26 mouse cellular contexts compared by ENCODE assay signal in the genomic region with DNA sequence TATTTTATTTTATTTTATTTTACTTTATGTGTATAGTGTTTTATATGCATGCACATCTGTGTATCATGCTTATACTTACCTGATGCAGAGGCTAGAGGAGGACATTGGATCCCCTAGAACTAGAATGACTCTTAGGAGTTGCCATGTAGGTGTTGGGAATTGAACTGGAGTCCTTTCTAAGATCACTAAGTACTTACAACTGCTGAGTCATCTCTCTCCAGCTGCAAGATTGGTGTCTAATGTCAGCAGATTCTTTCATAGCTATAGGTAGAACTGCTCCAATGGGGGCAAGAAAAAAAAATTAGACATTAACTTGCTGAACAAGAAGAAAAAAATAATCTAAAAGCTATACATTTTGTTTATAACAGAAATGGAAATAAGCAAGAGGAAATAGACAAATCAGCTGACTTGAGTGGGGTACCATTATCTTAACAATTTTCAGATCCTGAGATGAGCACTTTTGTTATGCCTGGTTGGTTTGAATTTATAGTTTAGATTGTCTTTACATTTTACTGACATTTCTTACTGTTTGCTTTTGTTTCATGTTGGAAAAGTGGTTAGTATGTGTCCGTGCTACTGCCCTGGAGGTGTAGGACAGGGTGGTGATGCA.
"Had no signal": no experiment of that assay in that cellular context is flagged by ENCODE, and none has a peak within 500 bp of the region (broad histone marks: within the 10 kb centered on the region; RNA-seq: fewer than 3 reads in every experiment).

No protein-coding gene starts in this region.

- DNase-seq: gastrocnemius, adult 2 months; gastrocnemius, postnatal 10 days; gastrocnemius, postnatal 25 days; heart, adult 18-20 months; heart, postnatal 14 days; heart, postnatal 36 days; kidney, adult 11 months; kidney, adult 2 months; kidney, adult 9 months; kidney, postnatal 14 days; kidney, postnatal 36 days; layer of hippocampus, adult 9-11 months; layer of hippocampus, postnatal 36 days; left cerebral cortex, postnatal 4 days had no signal

- ATAC-seq: hindbrain, postnatal 0 days; intestine, embryonic 16.5 days had no signal

- H3K27me3 ChIP-seq: heart, embryonic 13.5 days; heart, embryonic 15.5 days; hindbrain, embryonic 13.5 days; hindbrain, embryonic 15.5 days; kidney, embryonic 15.5 days; limb, embryonic 13.5 days; limb, embryonic 15.5 days had no signal

- H3K4me2 ChIP-seq: heart, embryonic 11.5 days; heart, embryonic 13.5 days; heart, embryonic 15.5 days; hindbrain, embryonic 13.5 days; hindbrain, embryonic 15.5 days; kidney, embryonic 15.5 days; limb, embryonic 13.5 days; limb, embryonic 15.5 days had no signal

- H3K4me3 ChIP-seq: gastrocnemius, adult 2 months; heart, embryonic 13.5 days; heart, embryonic 15.5 days; hindbrain, embryonic 13.5 days; hindbrain, embryonic 15.5 days; kidney, embryonic 15.5 days; limb, embryonic 13.5 days; limb, embryonic 15.5 days had no signal

- H3K9me3 ChIP-seq: heart, embryonic 13.5 days; heart, embryonic 15.5 days; hindbrain, embryonic 13.5 days; hindbrain, embryonic 15.5 days; kidney, embryonic 15.5 days; limb, embryonic 13.5 days; limb, embryonic 15.5 days had no signal

- H3K27ac ChIP-seq: gastrocnemius, adult 2 months; heart, embryonic 13.5 days; heart, embryonic 15.5 days; hindbrain, embryonic 13.5 days; hindbrain, embryonic 15.5 days; hindbrain, postnatal 0 days; kidney, embryonic 15.5 days; kidney, postnatal 0 days; limb, embryonic 13.5 days; limb, embryonic 15.5 days; liver, embryonic 14.5 days had no signal

- H3K9ac ChIP-seq: heart, embryonic 13.5 days; heart, embryonic 15.5 days; hindbrain, embryonic 13.5 days; hindbrain, embryonic 15.5 days; kidney, embryonic 15.5 days; limb, embryonic 13.5 days; limb, embryonic 15.5 days; liver, embryonic 14.5 days had no signal

- H3K4me1 ChIP-seq: heart, embryonic 13.5 days; hindbrain, embryonic 13.5 days; hindbrain, embryonic 15.5 days; kidney, embryonic 15.5 days; limb, embryonic 13.5 days; limb, embryonic 15.5 days had no signal
